Mouse (Mus musculus) lung, adult 2 months (tissue): ENCODE measurements around the gene Sema4a. TPM values are rescaled to one million over a fixed set of nuclear protein-coding genes. Genes with fewer than 3 reads are reported as not detected.

Experiments
- DNase-seq: peaks from one replicate; pipeline ENCODE4 v3.0.0; 2022
- H3K4me1 ChIP-seq: fragments of 200-500 bp; 2 replicates; pipeline ENCODE4 v1.6.1; 2011; ENCODE audit warnings: low read length; ENCODE audit not compliant: control insufficient read depth, insufficient read depth
- H3K4me3 ChIP-seq: fragments of 200-500 bp; replicated peaks from 2 replicates; pipeline ENCODE3; 2011; ENCODE audit warnings: low read depth, mild to moderate bottlenecking, control low read depth, low read length; ENCODE audit errors: extremely low read depth
- CTCF ChIP-seq: fragments of 200-500 bp; IDR thresholded peaks from 2 replicates; pipeline ENCODE4 v1.5.1; 2011; ENCODE audit warnings: mild to moderate bottlenecking, low read length, control low read depth; ENCODE audit not compliant: insufficient read depth
- POLR2A ChIP-seq: fragments of 200-500 bp; IDR thresholded peaks from 2 replicates; pipeline ENCODE4 v1.6.1; 2011; ENCODE audit warnings: low read depth, mild to moderate bottlenecking, control low read depth, low read length, borderline replicate concordance; ENCODE audit errors: extremely low read depth
- WGBS: fragments of 180-500 bp; shearing (Covaris S2); methylation state at CpG from one replicate; pipeline ENCODE4 v1.1.7; 2018; 5-methylcytosine and 5-hydroxymethylcytosine counted together
- polyA plus RNA-seq: library from polyadenylated mRNA; depleted of rRNA; stranded (reverse); fragments of >200 nt; gene quantifications from 2 replicates; pipeline ENCODE4 v1.2.3, GENCODE M21; 2012

The Sema4a gene
- polyA plus RNA-seq, 1 experiment: 58.3 TPM

DNA sequence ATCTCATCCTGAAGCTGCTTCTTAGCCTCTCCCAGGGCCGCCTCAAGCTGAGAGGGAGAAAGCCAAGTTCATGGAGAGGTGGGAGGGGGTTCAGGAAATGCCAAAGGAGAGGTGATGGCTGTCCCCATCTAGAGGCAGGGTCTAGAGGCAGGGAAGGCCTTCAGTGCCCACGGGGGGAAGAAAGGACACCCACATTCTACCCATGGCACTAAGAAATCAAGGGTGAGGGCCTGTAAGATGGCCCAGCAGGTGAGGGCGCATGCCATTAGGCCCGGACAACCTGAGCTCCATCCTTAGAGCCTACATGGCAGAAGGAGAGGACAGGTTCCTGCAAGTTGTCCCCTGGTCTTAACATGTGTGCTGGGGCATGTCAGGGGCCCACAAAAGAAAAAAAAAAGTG lies 25.9 kb upstream of the Sema4a start:
- 87% methylated on average over 4 of the region's 4 CpGs for WGBS
- no peak for DNase-seq
- no peak for TF ChIP-seq CTCF
- TF ChIP-seq POLR2A: no peak

DNA sequence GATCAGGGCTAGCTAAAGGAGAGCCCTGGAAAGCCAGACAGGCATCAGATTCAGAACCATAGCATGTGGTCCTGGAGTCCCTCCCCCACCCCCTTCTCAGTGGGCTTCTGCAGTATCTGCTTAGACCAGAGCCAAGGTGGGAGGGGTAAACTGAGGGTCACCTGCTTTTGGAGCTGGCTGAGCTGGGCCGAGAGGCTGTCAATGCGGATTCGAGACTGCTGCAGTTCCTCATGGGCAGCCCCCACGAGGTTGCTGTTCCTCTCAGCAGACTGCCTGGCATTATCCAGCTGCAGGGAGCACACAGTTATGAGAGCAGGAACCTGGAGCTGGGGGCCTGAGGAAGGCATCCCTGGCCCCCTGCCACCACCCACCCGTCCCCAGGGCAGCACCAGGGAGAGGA lies 25.1 kb upstream of the Sema4a start:
- no peak for DNase-seq
- TF ChIP-seq POLR2A: no peak
- TF ChIP-seq CTCF: no peak
- Histone ChIP-seq H3K4me3 (no peak overlapping the region), H3K4me1 (peaks cover 9% of the 10 kb centered on the region)
- 83% methylated on average over 5 of the region's 5 CpGs for WGBS

More for the DNA sequence above, 25.9 kb upstream of the Sema4a start:
- no peak overlapping the region for H3K4me3 ChIP-seq
- peaks cover 9% of the 10 kb centered on the region for H3K4me1 ChIP-seq

GRCm38 (mm10) chr3:88484597-88485316 lies 23.8 kb upstream of the Sema4a start:
- WGBS: 68% methylated on average over 39 of the region's 39 CpGs
- DNase-seq: no peak
- peaks cover 5% of the 10 kb centered on the region for H3K4me1 ChIP-seq
- H3K4me3 ChIP-seq: no peak overlapping the region
- no peak for TF ChIP-seq CTCF
- no peak for TF ChIP-seq POLR2A

GRCm38 (mm10) chr3:88483621-88484020 lies 22.6 kb upstream of the Sema4a start:
- TF ChIP-seq POLR2A (no peak), CTCF (peak; percentile 93)
- no peak overlapping the region for H3K4me3 ChIP-seq
- DNase-seq: peak; percentile 74
- H3K4me1 ChIP-seq: peaks cover 2% of the 10 kb centered on the region
- 8% methylated on average over 5 of the region's 5 CpGs for WGBS

- WGBS: 65% methylated on average over 8 of the region's 8 CpGs
- TF ChIP-seq POLR2A (no peak), CTCF (no peak)
- DNase-seq: no peak
- no peak overlapping the region for H3K4me3 ChIP-seq
- H3K4me1 ChIP-seq: no peaks in the 10 kb centered on the region
These were observed 22.2 kb upstream of the Sema4a start for GRCm38 (mm10) chr3:88483141-88483540.

DNA sequence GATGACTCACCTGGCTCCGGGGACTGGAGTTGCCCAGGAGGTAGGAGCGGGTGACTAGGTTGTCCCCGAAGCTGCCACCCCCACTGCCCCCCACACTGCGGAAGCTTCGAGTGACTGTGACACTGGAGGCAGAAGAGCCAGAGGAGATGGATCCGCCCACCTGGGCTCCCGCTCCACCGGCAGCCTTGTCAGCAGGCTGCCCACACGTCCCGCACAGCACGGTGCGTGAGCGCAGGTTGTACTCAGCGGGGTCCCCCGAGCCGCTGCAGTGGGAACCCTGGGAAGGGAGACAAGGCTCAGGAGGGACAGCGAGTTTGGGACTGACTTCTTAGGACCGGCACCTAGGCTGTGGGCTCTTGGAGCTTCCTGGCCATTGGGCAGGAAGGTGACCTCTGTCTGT lies 21.4 kb upstream of the Sema4a start:
- no peaks in the 10 kb centered on the region for H3K4me1 ChIP-seq
- H3K4me3 ChIP-seq: no peak overlapping the region
- DNase-seq: no peak
- WGBS: 65% methylated on average over 18 of the region's 18 CpGs
- TF ChIP-seq CTCF: no peak
- TF ChIP-seq POLR2A: no peak

- WGBS: 67% methylated on average over 8 of the region's 8 CpGs
- DNase-seq: no peak
- Histone ChIP-seq H3K4me1 (no peaks in the 10 kb centered on the region), H3K4me3 (no peak overlapping the region)
- TF ChIP-seq CTCF (no peak), POLR2A (no peak)
These were observed 20.5 kb upstream of the Sema4a start for GRCm38 (mm10) chr3:88481372-88482040.

DNA sequence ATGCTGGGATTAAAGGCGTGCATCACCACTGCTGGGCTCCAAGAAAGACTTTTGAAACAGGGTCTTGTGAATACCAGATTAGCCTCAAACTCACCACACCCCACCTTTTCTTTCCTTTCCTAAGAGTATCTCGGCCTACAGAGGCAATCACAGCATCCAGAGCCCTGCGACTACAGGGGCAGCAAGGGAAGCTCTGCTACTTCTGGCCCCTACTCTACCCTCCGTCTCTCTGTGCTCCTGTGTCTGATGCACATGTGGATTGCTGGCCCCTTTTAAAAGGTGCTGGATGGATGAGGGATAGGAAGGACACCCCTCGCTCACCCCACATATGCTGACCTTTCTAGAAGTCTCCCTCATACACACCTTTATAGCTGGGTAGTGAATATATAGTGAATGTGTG lies 19.7 kb upstream of the Sema4a start:
- H3K4me3 ChIP-seq: no peak overlapping the region
- TF ChIP-seq POLR2A: no peak
- no peaks in the 10 kb centered on the region for H3K4me1 ChIP-seq
- no peak for DNase-seq
- WGBS: 90% methylated on average over 5 of the region's 5 CpGs

DNA sequence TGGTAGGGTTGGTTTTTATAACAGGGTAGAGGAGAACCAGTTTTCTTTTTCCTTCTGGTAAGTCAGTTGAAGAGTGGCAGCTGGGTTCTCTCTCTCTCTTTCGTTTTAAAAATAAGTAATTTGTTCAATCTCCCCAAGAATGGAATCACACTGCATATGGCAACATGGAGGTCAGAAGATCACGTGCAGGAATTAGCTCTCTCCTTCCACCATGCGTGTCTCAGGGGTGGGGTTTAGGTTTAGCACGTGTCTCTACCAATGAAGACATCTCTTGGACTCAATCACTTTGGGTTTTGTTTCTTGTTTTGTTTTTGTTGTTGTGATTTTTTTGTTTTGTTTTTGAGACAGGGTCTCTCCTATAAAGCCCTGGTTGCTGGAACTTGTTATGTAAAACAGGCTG lies 18.8 kb upstream of the Sema4a start:
- DNase-seq: no peak
- 73% methylated on average over 4 of the region's 4 CpGs for WGBS
- no peak for TF ChIP-seq CTCF
- no peak for TF ChIP-seq POLR2A

GRCm38 (mm10) chr3:88479163-88479562 lies 18.2 kb upstream of the Sema4a start:
- no peak for DNase-seq
- Histone ChIP-seq H3K4me3 (no peak overlapping the region), H3K4me1 (no peaks in the 10 kb centered on the region)
- TF ChIP-seq CTCF (no peak), POLR2A (no peak)
- 34% methylated on average over 3 of the region's 3 CpGs for WGBS

More for the DNA sequence above, 18.8 kb upstream of the Sema4a start:
- H3K4me3 ChIP-seq: no peak overlapping the region
- H3K4me1 ChIP-seq: no peaks in the 10 kb centered on the region
